Mouse (Mus musculus) R1 (cell line): ENCODE measurements around the gene Epha10.

ENCODE experiments used
- DNase-seq: peaks from one replicate; pipeline ENCODE4 v3.0.0-alpha.2; 2018; ENCODE audit warnings: low read depth, low spot score

Epha10 gene

GRCm38 (mm10) chr4:124880599-124880998, at the start of gene Epha10:
Gene Epha10, plus strand, starts transcription at chr4:124880899.
- no peak for DNase-seq

- DNase-seq: peak; percentile 82
Observed at GRCm38 (mm10) chr4:124832796-124833195, 47.9 kb upstream of the Epha10 start.

GRCm38 (mm10) chr4:124838035-124838700, 42.5 kb upstream of the Epha10 start:
- no peak for DNase-seq

- DNase-seq: peak; percentile 64
Observed at GRCm38 (mm10) chr4:124840998-124841397, 39.7 kb upstream of the Epha10 start.

- DNase-seq: peak; percentile 87
Observed at GRCm38 (mm10) chr4:124843493-124843892, 37.2 kb upstream of the Epha10 start.

GRCm38 (mm10) chr4:124847573-124847972, 33.1 kb upstream of the Epha10 start:
- DNase-seq: peak; percentile 86

GRCm38 (mm10) chr4:124849631-124850260, 31.0 kb upstream of the Epha10 start:
- DNase-seq: peak; percentile 55

- DNase-seq: peak; percentile 94
Observed at GRCm38 (mm10) chr4:124850261-124850913, 30.3 kb upstream of the Epha10 start, which contains the start of gene Yrdc. Gene Yrdc, plus strand, starts transcription at chr4:124850679.

- peak; percentile 63 for DNase-seq
Observed at GRCm38 (mm10) chr4:124850933-124851658, 29.6 kb upstream of the Epha10 start, which contains the start of gene 1110065P20Rik. Gene 1110065P20Rik, minus strand, starts transcription at chr4:124851196.

GRCm38 (mm10) chr4:124856294-124856693, 24.4 kb upstream of the Epha10 start:
- DNase-seq: no peak

- DNase-seq: no peak
Observed at GRCm38 (mm10) chr4:124858370-124858769, 22.3 kb upstream of the Epha10 start.

- peak; percentile 68 for DNase-seq
Observed at GRCm38 (mm10) chr4:124860446-124860845, 20.3 kb upstream of the Epha10 start.

GRCm38 (mm10) chr4:124861283-124862188, 19.2 kb upstream of the Epha10 start, which contains the start of gene Maneal:
Gene Maneal, minus strand, starts transcription at chr4:124862171.
- DNase-seq: peak; percentile 48

GRCm38 (mm10) chr4:124872719-124873118, 8.0 kb upstream of the Epha10 start:
- DNase-seq: peak; percentile 85

- peak; percentile 91 for DNase-seq
Observed at GRCm38 (mm10) chr4:124881341-124881908, 726 bp downstream of the Epha10 start.

- DNase-seq: peak; percentile 61
Observed at GRCm38 (mm10) chr4:124882151-124882729, 1.5 kb downstream of the Epha10 start.

- DNase-seq: no peak
Observed at GRCm38 (mm10) chr4:124888702-124889101, 8.0 kb downstream of the Epha10 start.

GRCm38 (mm10) chr4:124889935-124890334, 9.2 kb downstream of the Epha10 start:
- DNase-seq: no peak

GRCm38 (mm10) chr4:124890831-124891230, 10.1 kb downstream of the Epha10 start:
- no peak for DNase-seq

GRCm38 (mm10) chr4:124893769-124894168, 13.1 kb downstream of the Epha10 start:
- DNase-seq: no peak
